Mouse (Mus musculus) c-Kit-negative CD71-positive TER-119-positive erythroid progenitor cells, embryonic 14.5 days (primary cell): Measurements from ENCODE around the gene Ctnnal1.

Experiments used
- DNase-seq: peaks from one replicate; pipeline ENCODE4 v3.0.0-alpha.2; 2013; ENCODE audit warnings: low read depth, low spot score

Gene Ctnnal1

DNA sequence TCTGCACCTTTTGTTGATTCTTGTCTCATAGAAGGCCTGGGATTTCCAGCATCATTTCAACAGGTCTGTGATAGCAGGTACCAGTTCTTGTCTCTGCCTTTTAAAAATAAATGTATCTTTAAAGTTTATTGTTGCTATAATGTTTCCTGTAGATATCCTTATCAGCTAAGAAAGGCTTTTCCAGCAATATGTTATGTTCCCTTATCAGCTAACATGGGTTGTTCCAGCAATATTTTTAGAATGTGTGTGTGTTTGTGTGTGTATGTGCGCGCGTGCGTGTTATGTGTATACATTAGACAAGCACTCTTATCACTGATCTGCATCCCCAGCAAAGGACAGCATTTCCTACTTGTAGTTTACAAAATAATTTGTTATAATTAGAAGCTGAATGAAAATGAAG lies 3.4 kb downstream of the Ctnnal1 start:
- DNase-seq: no peak

DNA sequence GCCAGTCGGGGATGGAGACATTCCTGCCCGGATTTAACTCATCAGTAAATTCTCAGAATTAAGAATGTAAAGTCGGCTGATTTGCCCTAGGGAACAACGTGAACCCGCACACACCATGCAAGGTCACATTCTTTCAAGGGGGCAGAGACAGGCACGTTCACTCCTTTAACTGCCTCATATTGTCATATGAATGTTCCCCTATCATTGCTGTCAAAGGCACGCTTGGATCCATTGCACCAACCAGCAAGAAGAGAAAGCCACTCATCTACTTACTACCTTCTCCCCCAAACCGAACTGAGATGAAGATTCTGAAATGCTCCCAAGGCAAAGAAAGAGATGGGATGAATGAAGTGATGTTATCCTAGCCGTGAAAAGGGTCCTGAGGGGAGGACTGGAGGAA lies 6.3 kb downstream of the Ctnnal1 start:
- DNase-seq: no peak

- no peak for DNase-seq
Observed at GRCm38 (mm10) chr4:56856371-56856949, 8.5 kb downstream of the Ctnnal1 start.

DNA sequence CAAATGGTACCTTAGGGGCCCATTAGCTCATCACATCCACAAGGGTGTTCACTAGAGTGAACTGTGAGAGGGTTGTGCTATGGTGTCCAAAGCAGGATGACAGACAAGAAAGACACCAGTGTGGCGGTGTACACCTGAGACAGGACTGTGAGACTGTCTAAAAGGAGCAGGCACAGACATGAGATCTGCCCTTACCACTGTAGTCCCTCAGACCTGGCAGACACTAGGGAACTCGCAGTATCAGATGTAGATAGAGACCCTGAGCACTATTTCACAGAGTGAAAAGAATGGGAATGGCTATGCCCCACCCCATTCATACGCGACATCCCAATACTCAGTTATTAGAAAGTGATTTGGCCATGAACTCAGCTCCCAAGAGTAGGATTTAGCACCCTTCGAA lies 9.1 kb downstream of the Ctnnal1 start:
- DNase-seq: no peak

- DNase-seq: no peak
Observed at GRCm38 (mm10) chr4:56850724-56851123, 14.3 kb downstream of the Ctnnal1 start.

DNA sequence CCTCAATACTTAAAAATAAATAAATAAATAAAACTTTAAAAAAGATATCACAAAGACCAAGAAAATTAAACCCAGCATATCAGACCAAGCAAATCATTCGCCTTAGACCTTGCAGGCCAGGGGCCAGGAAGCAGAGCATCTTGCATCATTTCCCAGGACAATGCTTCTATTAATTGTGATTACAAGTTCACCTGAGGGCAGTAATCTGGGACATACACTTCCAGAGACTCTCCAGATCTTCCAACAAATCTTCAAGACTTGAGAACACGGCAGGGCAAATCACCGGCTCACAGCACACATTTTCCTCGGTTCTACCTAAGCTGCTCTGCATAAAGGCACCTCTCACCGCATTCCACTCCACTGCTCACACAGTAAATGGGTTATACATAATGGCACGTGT lies 16.9 kb downstream of the Ctnnal1 start:
- DNase-seq: no peak

- no peak for DNase-seq
Observed at GRCm38 (mm10) chr4:56847400-56847799, 17.6 kb downstream of the Ctnnal1 start.

GRCm38 (mm10) chr4:56845896-56846533 lies 19.0 kb downstream of the Ctnnal1 start:
- DNase-seq: no peak

DNA sequence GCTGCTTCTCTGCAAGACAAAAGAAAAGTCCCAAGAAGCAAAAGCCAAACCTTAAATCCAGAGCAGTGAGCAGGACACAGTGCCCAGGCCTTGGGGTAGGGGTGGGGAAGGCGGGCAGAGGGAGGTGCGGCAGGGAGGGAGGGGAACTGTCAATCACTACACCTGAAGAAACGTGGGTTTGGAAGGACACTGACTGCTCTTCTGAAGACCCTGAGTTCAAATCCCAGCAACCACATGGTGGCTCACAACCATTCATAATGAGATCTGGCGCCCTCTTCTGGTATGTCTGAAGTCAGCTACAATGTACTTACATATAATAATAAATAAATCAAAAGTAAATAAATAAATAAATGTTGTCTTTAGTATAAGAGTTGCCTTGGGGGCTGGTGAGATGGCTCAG lies 20.1 kb downstream of the Ctnnal1 start:
- DNase-seq: no peak

- no peak for DNase-seq
Observed at GRCm38 (mm10) chr4:56843963-56844362, 21.0 kb downstream of the Ctnnal1 start.

- DNase-seq: no peak
Observed at GRCm38 (mm10) chr4:56842501-56842900, 22.5 kb downstream of the Ctnnal1 start.

- no peak for DNase-seq
Observed at GRCm38 (mm10) chr4:56840297-56840696, 24.7 kb downstream of the Ctnnal1 start.

- no peak for DNase-seq
Observed at GRCm38 (mm10) chr4:56837661-56838060, 27.3 kb downstream of the Ctnnal1 start.

GRCm38 (mm10) chr4:56831998-56832397 lies 33.0 kb downstream of the Ctnnal1 start:
- DNase-seq: no peak

- DNase-seq: no peak
Observed at GRCm38 (mm10) chr4:56831013-56831609, 33.9 kb downstream of the Ctnnal1 start.

DNA sequence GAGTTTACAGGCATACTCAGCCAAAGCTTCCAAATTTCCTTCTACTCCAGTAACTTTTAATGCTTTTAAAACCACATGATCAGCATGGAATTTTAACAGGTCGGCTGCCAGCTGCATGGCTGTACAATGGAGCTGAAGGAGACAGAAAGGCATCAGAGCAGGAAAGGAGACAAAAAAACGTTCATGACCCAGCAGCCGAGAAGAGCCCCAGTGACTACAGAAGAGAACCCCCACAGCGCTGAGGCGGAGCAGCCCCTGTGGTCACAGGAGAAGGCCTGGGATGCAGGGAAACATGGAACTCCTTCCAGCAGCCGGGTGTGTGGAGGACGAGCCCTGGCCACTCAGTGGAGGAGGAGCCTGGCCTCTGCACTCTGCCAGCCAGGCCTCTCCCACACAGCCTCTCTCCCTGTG lies 35.5 kb downstream of the Ctnnal1 start:
- no peak for DNase-seq

DNA sequence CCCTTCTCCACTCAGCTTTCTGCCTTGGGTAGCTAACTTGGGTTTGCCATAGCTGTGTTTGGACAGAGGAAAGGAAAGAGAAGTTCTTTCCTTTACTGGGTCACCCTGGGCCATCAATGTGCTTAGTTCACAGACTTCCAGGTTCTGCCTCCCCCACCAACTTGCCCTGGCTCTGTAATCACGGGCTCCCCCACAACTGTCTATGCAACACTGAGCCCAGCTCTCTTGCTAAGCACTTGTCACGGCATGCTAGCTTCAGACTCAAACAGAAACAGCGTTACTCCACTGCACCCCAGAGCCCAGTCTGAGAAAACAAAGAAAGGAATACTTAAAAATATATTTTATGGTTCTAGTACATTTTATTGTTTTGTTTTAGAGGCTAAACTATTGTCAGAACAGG lies 36.1 kb downstream of the Ctnnal1 start:
- DNase-seq: no peak

- no peak for DNase-seq
Observed at GRCm38 (mm10) chr4:56824231-56824630, 40.8 kb downstream of the Ctnnal1 start.

GRCm38 (mm10) chr4:56820017-56820550 lies 44.9 kb downstream of the Ctnnal1 start:
- peak; percentile 13 for DNase-seq

- no peak for DNase-seq
Observed at GRCm38 (mm10) chr4:56815131-56815530, 49.9 kb downstream of the Ctnnal1 start.

DNA sequence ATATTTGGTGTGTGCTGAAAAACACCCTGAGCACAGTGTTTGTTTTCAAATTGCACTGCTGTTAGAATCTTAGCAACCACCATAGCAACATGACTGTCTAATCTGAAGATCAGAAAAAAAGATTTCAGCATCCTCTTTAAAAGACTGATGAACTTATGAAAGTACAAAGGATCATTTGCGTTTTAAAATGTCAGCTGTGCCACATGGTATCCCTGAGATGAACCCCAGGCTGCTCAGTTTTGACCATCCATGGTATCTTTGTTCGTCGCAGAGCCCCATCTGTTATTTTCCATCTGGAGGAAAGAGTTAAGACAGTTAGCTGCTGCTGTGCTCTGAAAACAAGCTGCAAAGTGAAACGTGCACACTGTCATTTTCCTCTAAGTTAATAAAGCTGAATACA lies 52.9 kb downstream of the Ctnnal1 start:
- DNase-seq: no peak

- no peak for DNase-seq
Observed at GRCm38 (mm10) chr4:56811642-56812041, 53.3 kb downstream of the Ctnnal1 start.

- no peak for DNase-seq
Observed at GRCm38 (mm10) chr4:56809050-56809449, 55.9 kb downstream of the Ctnnal1 start.
